In genomic region chr7:66936042-66936755, GRCm38 (mm10) we compare ENCODE assay signal across 10 mouse cellular contexts.
DNase-seq lines count a peak whose midpoint lies in the region; ATAC-seq and TF ChIP-seq lines count a peak whose summit lies in the region.
"Had no signal": no experiment of that assay in that cellular context is flagged by ENCODE, and none has a peak within 500 bp of the region (broad histone marks: within the 10 kb centered on the region; RNA-seq: fewer than 3 reads in every experiment).

No protein-coding gene starts in this region.

- no peaks in the 10 kb centered on the region for H3K36me3 ChIP-seq in embryonic facial prominence, embryonic 13.5 days
- no peaks in the 10 kb centered on the region for H3K36me3 ChIP-seq in embryonic facial prominence, embryonic 10.5 days (replicated peaks)
- no peaks in the 10 kb centered on the region for H3K36me3 ChIP-seq in kidney, embryonic 14.5 days (ENCODE audit: control insufficient read depth, insufficient read depth, low read length)
- H3K36me3 ChIP-seq in limb, embryonic 14.5 days (ENCODE audit: control insufficient read depth, insufficient read depth, low read length), result no peaks in the 10 kb centered on the region; the same call in 1 of the 2 replicates
- no peaks in the 10 kb centered on the region for H3K36me3 ChIP-seq in thymus, adult 2 months (ENCODE audit: control insufficient read depth, insufficient read depth, low read length)
- H3K36me3 ChIP-seq: limb, embryonic 15.5 days; midbrain, embryonic 13.5 days had no signal

- TF ChIP-seq CTCF in thymus, adult 2 months (IDR thresholded peaks at IDR 0.05; ENCODE audit: borderline replicate concordance, control insufficient read depth, extremely low read depth, insufficient read depth, low read length, poor library complexity), result no peak

- 0 out of 2 replicates have a peak, but pooled peaks have one; percentile 11 for ATAC-seq in embryonic facial prominence, embryonic 13.5 days (ENCODE audit: insufficient number of reproducible peaks, insufficient read depth, low FRiP score, low TSS enrichment, low read depth)
- no peak for ATAC-seq in kidney, embryonic 14.5 days (ENCODE audit: low FRiP score, low TSS enrichment)
- no peak for ATAC-seq in limb, embryonic 14.5 days (ENCODE audit: low FRiP score, low read depth)
- ATAC-seq: midbrain, embryonic 13.5 days had no signal

- no peaks in the 10 kb centered on the region for H3K9me3 ChIP-seq in embryonic facial prominence, embryonic 13.5 days
- H3K9me3 ChIP-seq in embryonic facial prominence, embryonic 10.5 days, result 0 out of 2 replicates have a peak, but pooled peaks cover 3% of the 10 kb centered on the region
- H3K9me3 ChIP-seq in kidney, embryonic 14.5 days (ENCODE audit: control insufficient read depth, low read length), result no peaks in the 10 kb centered on the region
- no peaks in the 10 kb centered on the region for H3K9me3 ChIP-seq in limb, embryonic 14.5 days (ENCODE audit: control insufficient read depth, low read length)
- H3K9me3 ChIP-seq: limb, embryonic 15.5 days; midbrain, embryonic 13.5 days had no signal

- no peak overlapping the region for H3K9ac ChIP-seq in embryonic facial prominence, embryonic 13.5 days
- no peak overlapping the region for H3K9ac ChIP-seq in kidney, embryonic 14.5 days (ENCODE audit: low read depth, low read length)
- H3K9ac ChIP-seq in limb, embryonic 14.5 days (ENCODE audit: low read depth, low read length, severe bottlenecking), result no peak overlapping the region
- H3K9ac ChIP-seq: limb, embryonic 15.5 days; midbrain, embryonic 13.5 days had no signal

- TF ChIP-seq POLR2A in limb, embryonic 14.5 days (IDR thresholded peaks at IDR 0.05; ENCODE audit: borderline replicate concordance, extremely low read depth, insufficient read depth, insufficient read length), result no peak
- no peak for TF ChIP-seq POLR2A in thymus, adult 2 months (IDR thresholded peaks at IDR 0.05; ENCODE audit: control insufficient read depth, extremely low read depth, insufficient read depth, low read length, poor library complexity)

- no peak for DNase-seq in embryonic facial prominence, embryonic 10.5 days (ENCODE audit: low spot score)
- peak; percentile 59 for DNase-seq in kidney, postnatal 10 days
- DNase-seq in brain, adult 2 months (ENCODE audit: low read depth, low spot score), result peak; percentile 44
- peak; percentile 61 for DNase-seq in limb, embryonic 14.5 days (ENCODE audit: low spot score)
- DNase-seq in right cerebral cortex, adult 18-20 months, result no peak
- DNase-seq in thymus, adult 2 months, result no peak

- no peaks in the 10 kb centered on the region for H3K27me3 ChIP-seq in embryonic facial prominence, embryonic 13.5 days
- no peaks in the 10 kb centered on the region for H3K27me3 ChIP-seq in embryonic facial prominence, embryonic 10.5 days (replicated peaks; ENCODE audit: low read depth, poor library complexity, severe bottlenecking)
- no peaks in the 10 kb centered on the region for H3K27me3 ChIP-seq in kidney, embryonic 14.5 days (ENCODE audit: control insufficient read depth, insufficient read depth, low read length)
- H3K27me3 ChIP-seq in limb, embryonic 14.5 days (ENCODE audit: control insufficient read depth, insufficient read depth, low read length), result no peaks in the 10 kb centered on the region
- H3K27me3 ChIP-seq in thymus, adult 2 months (ENCODE audit: control insufficient read depth, insufficient read depth, low read length), result no peaks in the 10 kb centered on the region
- H3K27me3 ChIP-seq: limb, embryonic 15.5 days; midbrain, embryonic 13.5 days had no signal

- 72% methylated on average over 8 of the region's 8 CpGs for WGBS in embryonic facial prominence, embryonic 13.5 days
- 88% methylated on average over 8 of the region's 8 CpGs for WGBS in embryonic facial prominence, embryonic 10.5 days
- WGBS in kidney, embryonic 14.5 days, result 77% methylated on average over 8 of the region's 8 CpGs
- 76% methylated on average over 8 of the region's 8 CpGs for WGBS in limb, embryonic 14.5 days
- 96% methylated on average over 8 of the region's 8 CpGs for WGBS in thymus, adult 2 months

- H3K4me2 ChIP-seq in embryonic facial prominence, embryonic 13.5 days, result no peak overlapping the region
- H3K4me2 ChIP-seq in kidney, embryonic 14.5 days (replicated peaks; ENCODE audit: low read depth, low read length), result no peak overlapping the region
- H3K4me2 ChIP-seq in limb, embryonic 14.5 days (replicated peaks; ENCODE audit: low read depth, low read length, severe bottlenecking), result no peak overlapping the region
- H3K4me2 ChIP-seq: limb, embryonic 15.5 days; midbrain, embryonic 13.5 days had no signal

- H3K27ac ChIP-seq in embryonic facial prominence, embryonic 13.5 days, result no peak overlapping the region
- no peak overlapping the region for H3K27ac ChIP-seq in embryonic facial prominence, embryonic 10.5 days (replicated peaks)
- H3K27ac ChIP-seq in kidney, embryonic 14.5 days (ENCODE audit: low read depth, low read length), result no peak overlapping the region
- H3K27ac ChIP-seq in limb, embryonic 14.5 days (replicated peaks; ENCODE audit: low read depth, low read length), result no peak overlapping the region
- no peak overlapping the region for H3K27ac ChIP-seq in thymus, adult 2 months (ENCODE audit: control insufficient read depth, insufficient read depth, low read length)
- H3K27ac ChIP-seq: limb, embryonic 15.5 days; midbrain, embryonic 13.5 days had no signal

- H3K4me1 ChIP-seq in embryonic facial prominence, embryonic 13.5 days, result peaks cover 34% of the 10 kb centered on the region
- peaks cover 37% of the 10 kb centered on the region for H3K4me1 ChIP-seq in embryonic facial prominence, embryonic 10.5 days
- no peaks in the 10 kb centered on the region; the same call in 1 of the 2 replicates for H3K4me1 ChIP-seq in kidney, embryonic 14.5 days (ENCODE audit: control insufficient read depth, insufficient read depth, low read length)
- peaks cover 34% of the 10 kb centered on the region for H3K4me1 ChIP-seq in limb, embryonic 14.5 days (ENCODE audit: control insufficient read depth, insufficient read depth, low read length)
- H3K4me1 ChIP-seq in thymus, adult 2 months (replicated peaks; ENCODE audit: control insufficient read depth, insufficient read depth, low read length), result peaks cover 17% of the 10 kb centered on the region

- no peak overlapping the region for H3K4me3 ChIP-seq in embryonic facial prominence, embryonic 13.5 days
- H3K4me3 ChIP-seq in embryonic facial prominence, embryonic 10.5 days, result no peak overlapping the region
- H3K4me3 ChIP-seq in kidney, embryonic 14.5 days (ENCODE audit: low read length), result no peak overlapping the region
- H3K4me3 ChIP-seq in limb, embryonic 14.5 days (replicated peaks; ENCODE audit: low read length), result no peak overlapping the region
- no peak overlapping the region for H3K4me3 ChIP-seq in thymus, adult 2 months (ENCODE audit: control insufficient read depth, insufficient read depth, low read length)
- H3K4me3 ChIP-seq: limb, embryonic 15.5 days; midbrain, embryonic 13.5 days had no signal

Comparison
In these comparisons a context has a peak if more than half of its experiments do, and no peak if none do; other contexts are left out.
1. DNase-seq: peak in kidney, postnatal 10 days (single experiment), brain, adult 2 months (single experiment) and limb, embryonic 14.5 days (single experiment); none in embryonic facial prominence, embryonic 10.5 days (single experiment), right cerebral cortex, adult 18-20 months (single experiment) and thymus, adult 2 months (single experiment).